Mouse (Mus musculus) urinary bladder, postnatal 14 days (tissue): ENCODE data around the gene B230104I21Rik.
A peak's percentile ranks its signal among the peaks of the same experiment; 100 is the strongest.

ENCODE experiments used
- DNase-seq: peaks from one replicate; pipeline ENCODE4 v3.0.0; 2021; ENCODE audit warnings: low spot score

Gene B230104I21Rik

GRCm38 (mm10) chr4:154335761-154336160 is at the start of gene B230104I21Rik:
B230104I21Rik (plus strand) TSS chr4:154336127.
- DNase-seq = no peak

- DNase-seq = no peak
These were observed 42.2 kb upstream of the B230104I21Rik start for GRCm38 (mm10) chr4:154293735-154294201.

DNA sequence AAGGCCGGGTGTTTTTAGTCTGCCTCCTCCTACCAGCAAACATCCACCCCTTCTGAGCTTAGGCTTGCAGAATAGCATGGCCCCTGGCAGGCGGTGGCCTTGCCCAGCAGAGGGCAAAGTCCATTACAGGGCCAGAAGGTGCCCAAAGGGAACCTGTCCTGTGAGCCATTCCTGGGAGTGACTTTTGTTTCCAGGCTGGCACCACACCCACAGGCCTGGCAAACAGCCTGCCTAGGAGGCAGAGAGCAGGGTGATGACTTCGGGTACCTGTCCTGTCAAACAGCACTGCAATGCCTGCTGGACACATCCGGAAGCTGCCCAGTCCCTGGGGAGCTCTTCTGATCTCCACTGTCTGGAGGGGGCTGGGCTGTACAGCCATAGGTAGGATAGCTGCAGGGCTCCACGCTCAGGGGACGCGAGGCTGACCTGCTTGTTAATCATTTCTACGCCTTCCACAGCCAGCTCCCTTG is 41.6 kb upstream of the B230104I21Rik start:
- DNase-seq = no peak

- DNase-seq = peak; percentile 28
These were observed 38.2 kb upstream of the B230104I21Rik start for GRCm38 (mm10) chr4:154297761-154298160.

GRCm38 (mm10) chr4:154299541-154300271 is 36.2 kb upstream of the B230104I21Rik start:
- peak; percentile 80 for DNase-seq

DNA sequence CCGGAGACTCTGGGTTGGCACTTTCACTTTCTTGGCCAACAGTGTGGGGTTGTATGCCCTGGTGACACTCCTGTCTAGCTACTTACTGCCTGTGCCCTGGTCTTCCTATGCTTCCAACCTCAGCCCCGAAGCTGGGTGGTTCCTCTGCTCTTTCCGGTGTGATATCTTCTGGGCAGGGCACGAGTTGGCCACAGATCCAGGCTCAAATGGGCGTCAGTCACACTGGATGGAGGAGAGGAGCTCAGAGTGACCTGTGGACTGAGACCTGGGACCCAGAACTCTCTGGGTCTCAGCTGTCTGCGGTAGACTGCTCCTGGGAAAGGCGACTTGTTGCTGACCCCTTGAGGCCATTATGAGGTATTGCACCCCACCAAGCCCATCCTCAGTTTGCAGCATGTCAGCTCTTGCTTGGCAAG is 34.5 kb upstream of the B230104I21Rik start, which contains the start of gene Arhgef16:
TSS of gene Arhgef16 (minus strand) at position 211 of the 416 bp plus-strand sequence.
- DNase-seq = peak; percentile 37

DNA sequence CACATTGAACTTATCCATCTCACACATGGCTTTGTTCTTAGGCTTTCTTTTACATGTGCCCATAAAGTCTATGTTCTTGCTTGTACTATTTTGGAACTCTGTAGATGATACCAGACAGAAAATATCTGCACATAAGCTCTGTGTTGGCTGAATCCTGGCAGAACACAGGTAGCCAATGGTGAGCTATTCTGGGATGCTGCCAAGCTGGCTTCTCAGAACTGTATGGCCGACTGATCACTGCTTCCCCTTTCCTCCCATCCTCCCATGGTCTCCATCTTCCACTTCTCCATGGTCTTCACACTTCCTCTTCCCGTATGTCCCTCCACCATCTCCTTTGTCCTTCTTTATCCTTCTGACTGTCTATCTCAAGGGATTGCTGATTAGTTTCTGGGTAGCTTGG is 26.8 kb upstream of the B230104I21Rik start:
- DNase-seq = no peak

GRCm38 (mm10) chr4:154310576-154311262 is 25.2 kb upstream of the B230104I21Rik start:
- DNase-seq = no peak

DNA sequence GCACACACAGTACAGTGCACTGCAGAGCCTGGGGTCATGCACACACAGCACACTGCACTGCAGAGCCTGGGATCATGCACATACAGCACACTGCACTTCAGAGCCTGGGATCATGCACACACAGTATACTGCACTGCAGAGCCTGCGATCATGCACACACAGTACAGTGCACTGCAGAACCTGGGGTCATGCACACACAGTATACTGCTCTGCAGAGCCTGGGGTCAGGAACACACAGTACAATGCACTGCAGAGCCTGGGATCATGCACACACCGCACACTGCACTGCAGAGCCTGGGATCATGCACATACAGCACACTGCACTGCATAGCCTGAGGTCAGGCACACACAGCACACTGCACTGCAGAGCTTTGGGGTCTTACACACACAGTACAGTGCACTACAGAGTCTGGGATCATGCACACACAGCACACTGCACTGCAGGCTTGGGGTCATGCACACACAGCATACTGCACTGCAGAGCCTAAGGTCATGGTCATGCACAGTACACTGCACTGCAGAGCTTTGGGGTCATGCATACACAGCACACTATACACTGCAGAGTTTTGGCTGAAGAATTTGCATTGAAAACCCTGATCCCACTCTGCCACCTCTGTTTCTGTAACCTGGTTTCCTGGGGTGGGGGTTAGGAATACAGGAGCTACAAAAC is 23.6 kb upstream of the B230104I21Rik start:
- DNase-seq = no peak

DNA sequence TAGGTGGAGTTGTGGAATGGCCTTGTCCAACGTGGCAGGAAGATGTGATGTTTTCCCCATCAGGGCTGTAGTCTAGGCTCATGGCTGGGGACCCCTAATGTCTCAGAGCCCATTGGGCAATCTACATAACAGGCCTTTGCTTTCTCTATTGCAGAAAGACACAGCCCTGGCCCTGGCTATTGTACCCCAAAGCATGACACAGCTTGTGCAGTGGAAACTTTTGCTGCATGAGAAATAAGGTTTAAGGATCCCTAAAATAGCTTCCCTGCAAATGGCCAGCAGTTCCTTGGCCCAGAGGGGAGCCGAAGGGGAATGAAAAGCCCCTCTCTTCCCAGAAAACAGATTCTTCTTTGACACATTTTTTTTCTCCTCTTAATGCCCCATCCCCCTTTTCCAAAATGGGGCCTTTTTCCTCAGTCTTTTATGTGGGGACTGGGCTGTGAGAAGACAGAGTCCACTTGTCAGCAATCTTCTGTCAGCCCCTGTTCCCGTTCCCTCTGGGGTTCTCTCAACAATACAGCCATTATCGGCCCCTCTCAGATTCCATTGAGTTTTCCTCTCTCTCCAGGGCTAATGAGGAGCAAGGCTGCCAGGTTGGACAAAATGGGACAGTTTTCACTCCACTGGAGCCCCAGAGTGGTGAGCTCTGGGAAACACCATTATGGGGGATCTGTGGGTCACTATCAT is 22.8 kb upstream of the B230104I21Rik start:
- no peak for DNase-seq

GRCm38 (mm10) chr4:154313622-154313967 is 22.3 kb upstream of the B230104I21Rik start:
- DNase-seq = no peak

DNA sequence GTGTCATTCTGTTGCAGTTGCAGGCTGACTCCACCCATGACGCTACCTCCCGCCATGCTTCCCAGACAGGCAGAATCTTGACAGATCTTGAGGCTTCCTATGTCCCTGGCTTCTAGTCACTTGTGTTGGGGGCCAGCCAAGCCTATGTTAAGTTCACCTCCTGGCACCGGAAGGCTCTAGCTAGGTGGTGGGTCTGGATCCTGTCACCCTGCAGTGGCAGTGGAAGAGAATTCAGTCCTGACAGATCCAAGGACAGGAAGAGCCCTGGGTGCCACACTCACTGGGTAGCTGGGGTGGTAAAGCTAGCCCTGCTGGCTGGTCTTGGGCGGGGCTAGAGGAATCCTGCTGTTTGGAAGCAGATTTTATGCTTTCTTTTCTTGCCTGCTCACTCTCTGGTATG is 10.5 kb upstream of the B230104I21Rik start:
- DNase-seq = no peak

DNA sequence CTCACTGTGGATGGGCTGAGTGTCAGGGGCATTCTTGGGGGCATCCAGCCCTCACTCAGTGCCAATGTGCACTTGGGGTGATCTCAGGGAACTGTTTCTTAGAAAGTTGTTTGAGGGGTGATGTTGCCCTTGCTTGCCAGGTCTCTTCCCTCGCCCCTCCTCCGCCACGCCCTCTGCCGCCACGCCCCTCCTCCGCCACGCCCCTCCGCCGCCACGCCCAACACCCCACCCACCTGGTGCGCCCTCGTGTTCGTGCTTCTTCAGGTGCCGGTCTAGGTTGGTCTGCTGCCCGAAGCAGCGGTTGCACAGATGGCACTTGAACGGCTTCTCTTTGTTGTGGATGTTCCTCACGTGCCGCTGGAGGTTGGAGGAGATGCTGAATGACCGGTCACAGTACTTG is 7.5 kb upstream of the B230104I21Rik start:
- no peak for DNase-seq

GRCm38 (mm10) chr4:154328836-154329235 is 7.1 kb upstream of the B230104I21Rik start:
- peak; percentile 57 for DNase-seq

GRCm38 (mm10) chr4:154330001-154330400 is 5.9 kb upstream of the B230104I21Rik start:
- no peak for DNase-seq

- DNase-seq = no peak
These were observed 4.7 kb upstream of the B230104I21Rik start for GRCm38 (mm10) chr4:154331271-154331670.

DNA sequence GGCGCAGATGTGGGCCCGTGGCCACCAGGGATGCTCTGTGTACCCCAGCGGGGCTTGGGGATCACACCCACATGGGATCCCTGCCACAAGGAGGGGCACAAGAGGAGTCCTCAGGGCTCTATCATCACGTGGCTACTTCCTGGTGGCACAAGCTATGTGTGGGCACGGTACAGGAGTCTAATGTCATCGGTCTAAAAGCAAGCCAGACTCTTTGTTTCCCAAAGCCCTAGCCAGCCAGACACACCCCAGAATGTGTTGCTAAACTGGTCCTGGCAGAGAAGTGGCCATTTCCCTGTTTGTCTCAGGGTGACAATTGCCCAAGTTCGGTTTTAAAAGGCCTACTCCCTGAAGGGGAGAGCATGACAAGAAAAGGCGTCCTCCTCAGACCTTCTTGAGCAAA is 2.6 kb upstream of the B230104I21Rik start:
- no peak for DNase-seq

DNA sequence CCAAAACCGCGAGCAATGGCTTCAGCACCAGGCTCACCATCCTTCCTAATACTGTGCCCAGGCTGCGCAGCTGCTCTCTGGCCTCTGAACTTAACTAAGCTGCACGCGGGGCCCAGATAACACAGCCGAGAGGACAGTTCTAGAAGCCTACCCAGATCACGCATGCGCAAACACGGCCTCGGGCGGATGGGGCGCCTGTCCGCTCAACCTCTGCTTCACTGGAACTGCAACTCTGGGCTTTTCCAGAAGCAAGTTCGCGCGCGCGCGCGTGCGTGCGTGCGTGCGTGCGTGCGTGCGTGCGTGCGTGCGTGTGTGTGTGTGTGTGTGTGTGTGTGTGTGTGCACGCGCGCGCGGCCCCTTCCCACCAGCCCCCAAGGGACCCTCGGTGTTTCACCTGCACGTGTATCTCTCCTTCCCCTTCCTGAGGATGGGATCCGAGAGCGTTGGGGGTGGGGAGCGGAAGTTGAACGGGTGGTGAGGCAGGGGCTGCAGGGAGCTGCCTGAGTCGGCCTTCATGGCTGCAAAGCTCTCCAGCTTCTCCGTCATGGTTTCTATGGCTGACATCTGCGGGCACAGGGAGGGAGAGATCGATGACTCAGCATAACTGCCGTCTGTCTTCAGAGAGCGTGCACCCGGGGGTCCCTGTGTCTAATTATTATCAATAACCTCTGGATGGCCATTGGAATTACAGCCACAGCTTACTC is 1.1 kb upstream of the B230104I21Rik start:
- peak; percentile 50 for DNase-seq

GRCm38 (mm10) chr4:154336650-154337049 is 723 bp downstream of the B230104I21Rik start:
- no peak for DNase-seq

DNA sequence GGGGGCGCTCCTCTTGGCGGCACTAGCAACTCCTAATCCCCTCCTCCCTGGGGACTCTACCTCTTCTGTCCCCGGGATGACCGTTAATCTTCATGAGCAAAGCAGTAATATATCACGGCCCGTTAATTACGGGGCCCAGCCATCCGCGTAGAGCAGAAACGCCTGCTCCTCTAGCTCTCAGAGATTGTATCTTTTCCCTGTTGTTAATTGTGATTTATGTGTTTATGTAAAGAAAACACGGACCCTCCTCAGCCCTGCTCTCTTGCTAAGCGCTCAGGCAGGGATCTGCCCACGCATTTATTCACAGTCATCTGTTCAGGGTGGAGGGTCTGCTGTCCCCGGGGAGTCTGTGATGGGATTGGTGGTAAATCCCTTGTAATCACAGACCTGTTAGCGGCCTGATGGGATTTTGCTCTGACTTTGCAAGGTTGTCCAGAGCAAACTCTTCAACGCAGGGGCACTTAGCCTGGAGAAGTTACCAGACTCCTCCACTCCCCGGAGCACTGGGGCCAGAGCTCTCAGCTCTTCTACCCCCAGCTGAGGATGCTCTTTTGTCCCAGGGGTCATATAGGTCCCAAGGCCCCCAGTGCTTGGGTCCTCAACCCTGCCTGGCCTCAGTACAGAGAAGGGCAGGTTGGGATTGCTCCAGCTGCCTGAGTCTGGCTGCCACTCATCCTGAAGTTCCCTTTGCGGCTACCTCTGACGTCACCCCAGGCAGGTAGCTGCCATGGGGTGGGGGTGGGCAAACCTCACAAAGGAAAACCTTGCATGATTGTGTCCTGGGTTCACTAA is 11.0 kb downstream of the B230104I21Rik start:
- no peak for DNase-seq
